Mouse (Mus musculus) urinary bladder, postnatal 14 days (tissue): ENCODE measurements around the gene Thsd7b.
A peak's percentile ranks its signal among the peaks of the same experiment; 100 is the strongest.
"Not testable (repeated sequence)": the region's sequence is repeated elsewhere in the genome, so short reads cannot be mapped to it uniquely, and the experiment has no call there.

Experiments
- DNase-seq: peaks from one replicate; pipeline ENCODE4 v3.0.0; 2021; ENCODE audit warnings: low spot score

Thsd7b gene

GRCm38 (mm10) chr1:129644252-129644861 is 371.3 kb downstream of the Thsd7b start:
- no peak for DNase-seq

GRCm38 (mm10) chr1:129651448-129651847 is 378.3 kb downstream of the Thsd7b start:
- DNase-seq: not testable (repeated sequence)

GRCm38 (mm10) chr1:129658045-129658444 is 384.9 kb downstream of the Thsd7b start:
- DNase-seq: no peak

- no peak for DNase-seq
Measured at GRCm38 (mm10) chr1:129675878-129676277, 402.8 kb downstream of the Thsd7b start.

GRCm38 (mm10) chr1:129678851-129679250 is 405.7 kb downstream of the Thsd7b start:
- no peak for DNase-seq

- DNase-seq: no peak
Measured at GRCm38 (mm10) chr1:129705701-129706100, 432.6 kb downstream of the Thsd7b start.

- no peak for DNase-seq
Measured at GRCm38 (mm10) chr1:129712706-129713105, 439.6 kb downstream of the Thsd7b start.

GRCm38 (mm10) chr1:129713571-129713970 is 440.5 kb downstream of the Thsd7b start:
- no peak for DNase-seq

- no peak for DNase-seq
Measured at GRCm38 (mm10) chr1:129719592-129719991, 446.5 kb downstream of the Thsd7b start.

GRCm38 (mm10) chr1:129731991-129732390 is 458.9 kb downstream of the Thsd7b start:
- DNase-seq: no peak

GRCm38 (mm10) chr1:129747595-129747994 is 474.5 kb downstream of the Thsd7b start:
- no peak for DNase-seq

GRCm38 (mm10) chr1:129756548-129757240 is 483.6 kb downstream of the Thsd7b start:
- no peak for DNase-seq

- no peak for DNase-seq
Measured at GRCm38 (mm10) chr1:129759003-129759402, 485.9 kb downstream of the Thsd7b start.

- DNase-seq: no peak
Measured at GRCm38 (mm10) chr1:129761234-129761633, 488.1 kb downstream of the Thsd7b start.

GRCm38 (mm10) chr1:129764748-129765147 is 491.6 kb downstream of the Thsd7b start:
- DNase-seq: no peak

GRCm38 (mm10) chr1:129777055-129777454 is 504.0 kb downstream of the Thsd7b start:
- DNase-seq: no peak

- DNase-seq: no peak
Measured at GRCm38 (mm10) chr1:129779506-129779905, 506.4 kb downstream of the Thsd7b start.

- DNase-seq: no peak
Measured at GRCm38 (mm10) chr1:129780589-129780988, 507.5 kb downstream of the Thsd7b start.

- DNase-seq: no peak
Measured at GRCm38 (mm10) chr1:129798519-129798918, 525.4 kb downstream of the Thsd7b start.

- DNase-seq: no peak
Measured at GRCm38 (mm10) chr1:129826927-129827326, 553.8 kb downstream of the Thsd7b start.

GRCm38 (mm10) chr1:129837324-129837723 is 564.2 kb downstream of the Thsd7b start:
- no peak for DNase-seq

- peak; percentile 5 for DNase-seq
Measured at GRCm38 (mm10) chr1:129837776-129838175, 564.7 kb downstream of the Thsd7b start.

- no peak for DNase-seq
Measured at GRCm38 (mm10) chr1:129838486-129838885, 565.4 kb downstream of the Thsd7b start.

GRCm38 (mm10) chr1:129843416-129843815 is 570.3 kb downstream of the Thsd7b start:
- DNase-seq: no peak
